Mouse (Mus musculus) liver, postnatal 0 days (tissue): ENCODE measurements at regions not wholly inside any gene's neighbourhood (a gene's known extent, or its start where the extent isn't known, plus 50 kb on each side); places are given as distances from the start of the nearest gene placed in this dataset.
"Not testable (repeated sequence)": the region's sequence is repeated elsewhere in the genome, so short reads cannot be mapped to it uniquely, and the experiment has no call there.

Experiments used
- ATAC-seq: fragments of 200-750 bp; cut with Nextera tagmentation; 2 replicates; pipeline ENCODE4 v1.8.0; 2017; ENCODE audit warnings: mild to moderate bottlenecking, moderate library complexity
- DNase-seq: peaks from one replicate; pipeline ENCODE4 v3.0.0-alpha.2; 2016
- H3K27ac ChIP-seq: fragments of 300-500 bp; sonication (generic); 2 replicates; pipeline ENCODE4 v1.5.1; 2014; ENCODE audit warnings: antibody characterized with exemption, moderate library complexity, mild to moderate bottlenecking, low read depth
- H3K27me3 ChIP-seq: fragments of 300-500 bp; sonication (generic); 2 replicates; pipeline ENCODE4 v1.6.1; 2014; ENCODE audit warnings: low read length, control low read depth, mixed read lengths; ENCODE audit not compliant: insufficient read depth
- H3K36me3 ChIP-seq: fragments of 300-500 bp; sonication (generic); replicated peaks from 2 replicates; pipeline ENCODE4 v1.6.1; 2014; ENCODE audit warnings: mild to moderate bottlenecking, control low read depth, low read length, moderate library complexity, mixed read lengths; ENCODE audit not compliant: insufficient read depth
- H3K4me1 ChIP-seq: fragments of 300-500 bp; sonication (generic); 2 replicates; pipeline ENCODE4 v1.6.1; 2014; ENCODE audit warnings: antibody characterized with exemption, mild to moderate bottlenecking, control low read depth; ENCODE audit not compliant: insufficient read depth
- H3K4me2 ChIP-seq: fragments of 300-500 bp; sonication (generic); 2 replicates; pipeline ENCODE4 v1.6.1; 2014; ENCODE audit warnings: low read depth, mild to moderate bottlenecking, low read length, moderate library complexity, mixed read lengths
- H3K4me3 ChIP-seq: fragments of 300-500 bp; sonication (generic); 2 replicates; pipeline ENCODE4 v1.5.1; 2014; ENCODE audit warnings: low read depth, low read length
- H3K9ac ChIP-seq: fragments of 300-500 bp; sonication (generic); replicated peaks from 2 replicates; pipeline ENCODE4 v1.6.1; 2014; ENCODE audit warnings: mild to moderate bottlenecking, moderate library complexity
- H3K9me3 ChIP-seq: fragments of 300-500 bp; sonication (generic); 2 replicates; pipeline ENCODE4 v1.6.1; 2016; ENCODE audit warnings: mild to moderate bottlenecking, control low read depth, low read length, mixed read lengths
- CTCF ChIP-seq: sonication (generic); IDR thresholded peaks from 2 replicates; pipeline ENCODE4 v1.5.1; 2016; ENCODE audit warnings: antibody characterized with exemption, low read depth
- EP300 ChIP-seq: IDR thresholded peaks from 2 replicates; pipeline ENCODE4 v1.6.1; 2016; ENCODE audit warnings: antibody characterized with exemption, low read depth, mild to moderate bottlenecking
- whole genome bisulfite sequencing: fragments of 180-500 bp; shearing (Covaris S2); extraction: QIAGEN DNeasy Blood & Tissue Kit; methylation state at CpG from one replicate; pipeline ENCODE4 v1.1.7; 2014; ENCODE audit not compliant: insufficient replicate concordance; 5-methylcytosine and 5-hydroxymethylcytosine counted together

- TF ChIP-seq CTCF (peak; percentile 63), EP300 (no peak)
- 37% methylated on average over 1 of the region's 1 CpGs for WGBS
- ATAC-seq (no peak), DNase-seq (peak; percentile 35)
- Histone ChIP-seq H3K27ac (no peak overlapping the region), H3K4me1 (no peaks in the 10 kb centered on the region), H3K4me2 (no peak overlapping the region), H3K36me3 (no peaks in the 10 kb centered on the region), H3K27me3 (no peaks in the 10 kb centered on the region), H3K9me3 (no peaks in the 10 kb centered on the region), H3K4me3 (no peak overlapping the region), H3K9ac (no peak overlapping the region)
These were observed 218.4 kb downstream of the Gm906 start for GRCm38 (mm10) chr13:50031757-50032156.

GRCm38 (mm10) chr13:50007730-50008129 lies 208.9 kb upstream of the Gm30302 start:
- not testable (repeated sequence) for DNase-seq, H3K9me3 ChIP-seq, H3K27ac ChIP-seq, H3K4me2 ChIP-seq, H3K27me3 ChIP-seq, ATAC-seq, H3K9ac ChIP-seq, H3K4me1 ChIP-seq, H3K4me3 ChIP-seq, H3K36me3 ChIP-seq
- WGBS = 79% methylated on average over 3 of the region's 3 CpGs

GRCm38 (mm10) chr13:49966072-49966471 lies 167.3 kb upstream of the Gm30302 start:
- H3K9ac ChIP-seq = not testable (repeated sequence)
- peak; percentile 14 for DNase-seq
- WGBS = 54% methylated on average over 3 of the region's 4 CpGs

GRCm38 (mm10) chr13:49957993-49958681 lies 159.3 kb upstream of the Gm30302 start:
- WGBS = 36% methylated on average over 4 of the region's 6 CpGs
- not testable (repeated sequence) for H3K27ac ChIP-seq, H3K27me3 ChIP-seq, H3K4me3 ChIP-seq, H3K9ac ChIP-seq, DNase-seq, H3K4me2 ChIP-seq, ATAC-seq, H3K9me3 ChIP-seq, H3K4me1 ChIP-seq, H3K36me3 ChIP-seq
- peak; percentile 42 for TF ChIP-seq CTCF

More at GRCm38 (mm10) chr13:49966072-49966471, 167.3 kb upstream of the Gm30302 start:
- H3K4me2 ChIP-seq, H3K27me3 ChIP-seq, H3K27ac ChIP-seq, H3K4me3 ChIP-seq, H3K4me1 ChIP-seq, H3K9me3 ChIP-seq, ATAC-seq, H3K36me3 ChIP-seq: not testable (repeated sequence)

- Histone ChIP-seq H3K4me2 (no peak overlapping the region), H3K4me3 (no peak overlapping the region), H3K9ac (no peak overlapping the region), H3K27ac (no peak overlapping the region), H3K9me3 (no peaks in the 10 kb centered on the region), H3K27me3 (no peaks in the 10 kb centered on the region), H3K36me3 (no peaks in the 10 kb centered on the region), H3K4me1 (no peaks in the 10 kb centered on the region)
- no peak for DNase-seq
- ATAC-seq = no peak
- TF ChIP-seq CTCF (no peak), EP300 (no peak)
- 82% methylated on average over 2 of the region's 2 CpGs for WGBS
These were observed 117.0 kb upstream of the Gm30302 start for GRCm38 (mm10) chr13:49915781-49916180.
